ENCODE assay signal across 10 mouse cellular contexts in genomic region chr2:180289440-180290108, GRCm38 (mm10). TPM values are rescaled to one million over a fixed set of nuclear protein-coding genes. Genes with fewer than 3 reads are reported as not detected.
DNase-seq lines count a peak whose midpoint lies in the region; ATAC-seq lines count a peak whose summit lies in the region.
"Had no signal": no experiment of that assay in that cellular context is flagged by ENCODE, and none has a peak within 500 bp of the region (broad histone marks: within the 10 kb centered on the region; RNA-seq: fewer than 3 reads in every experiment).

TSS of gene Rbbp8nl (minus strand) at chr2:180289879.

- H3K9ac ChIP-seq in limb, embryonic 11.5 days (ENCODE audit: low read length): no peak within 1 kb of the TSS; the same call in 1 of the 2 replicates
- H3K9ac ChIP-seq in stomach, embryonic 15.5 days: no peak within 1 kb of the TSS
- H3K9ac ChIP-seq: liver, embryonic 14.5 days had no signal

- H3K36me3 ChIP-seq in limb, embryonic 11.5 days (ENCODE audit: control insufficient read depth, insufficient read depth, low read length): no peaks in the 10 kb centered on the region
- no peaks in the 10 kb centered on the region for H3K36me3 ChIP-seq in stomach, embryonic 15.5 days

- DNase-seq in embryo, embryonic 9.5 days (ENCODE audit: extremely low spot score): peak; percentile 59
- peak; percentile 71 for DNase-seq in gonadal fat pad, adult 2 months (ENCODE audit: low read depth)
- DNase-seq in limb, embryonic 11.5 days (ENCODE audit: low spot score): peak; percentile 54
- no peak for DNase-seq in cerebellum, postnatal 36 days
- DNase-seq in layer of hippocampus, adult 9-11 months: no peak
- DNase-seq in heart, adult 11 months: no peak
- DNase-seq: cerebellum, adult 18-20 months; gastrocnemius, postnatal 14 days had no signal

- no peak within 1 kb of the TSS for H3K4me3 ChIP-seq in limb, embryonic 11.5 days (ENCODE audit: low read depth, low read length)
- H3K4me3 ChIP-seq in stomach, embryonic 15.5 days (replicated peaks): peak within 1 kb of the TSS; percentile 33

- 45% methylated on average over 16 of the region's 16 CpGs for WGBS in limb, embryonic 11.5 days
- 44% methylated on average over 16 of the region's 16 CpGs for WGBS in stomach, embryonic 15.5 days

- 0 out of 2 replicates have a peak, but pooled peaks cover 4% of the 10 kb centered on the region for H3K4me1 ChIP-seq in limb, embryonic 11.5 days (ENCODE audit: control insufficient read depth, insufficient read depth, low read length)
- H3K4me1 ChIP-seq in stomach, embryonic 15.5 days: peaks cover 14% of the 10 kb centered on the region; the same call in 1 of the 2 replicates

- no peak within 1 kb of the TSS for H3K4me2 ChIP-seq in limb, embryonic 11.5 days (ENCODE audit: low read depth, severe bottlenecking)
- H3K4me2 ChIP-seq in stomach, embryonic 15.5 days: peak within 1 kb of the TSS; percentile 52

- H3K9me3 ChIP-seq in limb, embryonic 11.5 days (ENCODE audit: control insufficient read depth, low read length): no peaks in the 10 kb centered on the region
- no peaks in the 10 kb centered on the region for H3K9me3 ChIP-seq in stomach, embryonic 15.5 days

- H3K27me3 ChIP-seq in limb, embryonic 11.5 days (ENCODE audit: control insufficient read depth, insufficient read depth, low read length): no peaks in the 10 kb centered on the region
- H3K27me3 ChIP-seq in stomach, embryonic 15.5 days (replicated peaks): no peaks in the 10 kb centered on the region

- no peak for ATAC-seq in limb, embryonic 11.5 days (ENCODE audit: insufficient number of reproducible peaks, low FRiP score, low TSS enrichment, low read depth)
- peak; percentile 81 for ATAC-seq in stomach, embryonic 15.5 days (ENCODE audit: insufficient read depth, low FRiP score, low read depth)

- no peak within 1 kb of the TSS for H3K27ac ChIP-seq in limb, embryonic 11.5 days (replicated peaks; ENCODE audit: low read depth, low read length)
- peak within 1 kb of the TSS; percentile 92 for H3K27ac ChIP-seq in stomach, embryonic 15.5 days
- H3K27ac ChIP-seq: liver, embryonic 14.5 days had no signal

RNA-seq across cellular contexts. Expression of gene Rbbp8nl, which starts in this region (rescaled TPM):
- polyA plus RNA-seq in gonadal fat pad, adult 2 months (2012; rRNA removed): 3.6 and 4.2 TPM in 2 replicates
- polyA plus RNA-seq in limb, embryonic 11.5 days (2014; fragmentation: Nextera tagmentation; extraction: Ambion mirVana): 0.40 and 0.75 TPM in 2 replicates
- polyA plus RNA-seq in stomach, embryonic 15.5 days (2015; fragmentation: Nextera tagmentation; extraction: Ambion mirVana): 3.1 and 3.4 TPM in 2 replicates

Comparison
In these comparisons a context has a peak if more than half of its experiments do, and no peak if none do; other contexts are left out.
1. Peak in DNase-seq in limb, embryonic 11.5 days; RNA of the gene not detected or under 1 TPM.
2. DNase-seq: peak in embryo, embryonic 9.5 days (single experiment) and gonadal fat pad, adult 2 months (single experiment); none in cerebellum, postnatal 36 days (0 of 2), layer of hippocampus, adult 9-11 months (single experiment) and heart, adult 11 months (single experiment).